Comparison of ENCODE assay signal across 25 mouse cellular contexts in the genomic region with DNA sequence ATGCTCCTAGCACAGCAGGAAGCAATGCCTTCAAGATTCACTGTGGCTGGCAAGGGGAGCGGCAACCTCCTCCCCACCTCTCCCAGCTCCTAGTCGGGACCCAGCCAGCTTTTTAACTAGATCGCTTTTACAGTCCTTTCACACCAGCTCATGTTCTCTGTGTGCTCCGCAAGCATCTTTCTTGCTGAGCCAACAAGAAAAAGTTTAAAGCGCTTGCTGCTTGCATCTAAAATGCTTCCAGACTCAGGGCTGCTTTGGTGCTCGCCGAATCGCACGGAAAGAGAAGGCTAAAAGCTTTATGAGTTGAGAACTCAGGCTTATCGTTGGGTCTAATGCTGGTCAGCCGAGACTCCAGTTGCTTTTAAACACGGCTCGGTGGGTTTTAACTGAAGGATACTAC.
DNase-seq lines count a peak whose midpoint lies in the region; ATAC-seq lines count a peak whose summit lies in the region.
"Had no signal": no experiment of that assay in that cellular context is flagged by ENCODE, and none has a peak within 500 bp of the region (broad histone marks: within the 10 kb centered on the region; RNA-seq: fewer than 3 reads in every experiment).

No protein-coding gene starts in this region.

- no peak overlapping the region for H3K4me3 ChIP-seq in embryonic facial prominence, embryonic 12.5 days
- H3K4me3 ChIP-seq in embryonic facial prominence, embryonic 10.5 days: no peak overlapping the region
- no peak overlapping the region for H3K4me3 ChIP-seq in embryonic facial prominence, embryonic 14.5 days (ENCODE audit: low read depth, low read length)
- no peak overlapping the region for H3K4me3 ChIP-seq in kidney, embryonic 15.5 days (replicated peaks)
- H3K4me3 ChIP-seq: embryonic facial prominence, embryonic 15.5 days; forebrain, embryonic 13.5 days; hindbrain, embryonic 12.5 days; liver, embryonic 13.5 days; midbrain, embryonic 13.5 days had no signal

- intact Hi-C loops in gastrocnemius, postnatal 14 days (cut with DNase I; ENCODE audit: low total_unique reads): no loop called here

- no peak for ATAC-seq in embryonic facial prominence, embryonic 12.5 days (ENCODE audit: insufficient number of reproducible peaks, insufficient read depth, low FRiP score, low TSS enrichment)
- no peak for ATAC-seq in embryonic facial prominence, embryonic 14.5 days (ENCODE audit: low read depth)
- ATAC-seq in kidney, embryonic 15.5 days (replicated peaks; ENCODE audit: low FRiP score): no peak
- ATAC-seq: forebrain, embryonic 13.5 days; intestine, postnatal 0 days; midbrain, embryonic 13.5 days had no signal

- H3K9me3 ChIP-seq in embryonic facial prominence, embryonic 12.5 days: no peaks in the 10 kb centered on the region
- H3K9me3 ChIP-seq in embryonic facial prominence, embryonic 10.5 days: no peaks in the 10 kb centered on the region
- H3K9me3 ChIP-seq in embryonic facial prominence, embryonic 14.5 days (ENCODE audit: control insufficient read depth, low read length): no peaks in the 10 kb centered on the region
- H3K9me3 ChIP-seq in kidney, embryonic 15.5 days (replicated peaks): no peaks in the 10 kb centered on the region
- H3K9me3 ChIP-seq: embryonic facial prominence, embryonic 15.5 days; forebrain, embryonic 13.5 days; hindbrain, embryonic 12.5 days; liver, embryonic 13.5 days; midbrain, embryonic 13.5 days had no signal

- no peak overlapping the region for H3K9ac ChIP-seq in embryonic facial prominence, embryonic 12.5 days
- H3K9ac ChIP-seq in embryonic facial prominence, embryonic 14.5 days (ENCODE audit: low read depth, low read length): no peak overlapping the region
- H3K9ac ChIP-seq in kidney, embryonic 15.5 days: no peak overlapping the region
- H3K9ac ChIP-seq: embryonic facial prominence, embryonic 15.5 days; forebrain, embryonic 13.5 days; hindbrain, embryonic 12.5 days; liver, embryonic 13.5 days; midbrain, embryonic 13.5 days had no signal

- no peaks in the 10 kb centered on the region for H3K27me3 ChIP-seq in embryonic facial prominence, embryonic 12.5 days
- no peaks in the 10 kb centered on the region for H3K27me3 ChIP-seq in embryonic facial prominence, embryonic 10.5 days (replicated peaks; ENCODE audit: low read depth, poor library complexity, severe bottlenecking)
- H3K27me3 ChIP-seq in embryonic facial prominence, embryonic 14.5 days (replicated peaks; ENCODE audit: control insufficient read depth, insufficient read depth, low read length): no peaks in the 10 kb centered on the region
- no peaks in the 10 kb centered on the region for H3K27me3 ChIP-seq in kidney, embryonic 15.5 days
- H3K27me3 ChIP-seq: embryonic facial prominence, embryonic 15.5 days; forebrain, embryonic 13.5 days; hindbrain, embryonic 12.5 days; liver, embryonic 13.5 days; midbrain, embryonic 13.5 days had no signal

- no peaks in the 10 kb centered on the region for H3K36me3 ChIP-seq in embryonic facial prominence, embryonic 12.5 days
- no peaks in the 10 kb centered on the region for H3K36me3 ChIP-seq in embryonic facial prominence, embryonic 10.5 days (replicated peaks)
- no peaks in the 10 kb centered on the region for H3K36me3 ChIP-seq in embryonic facial prominence, embryonic 14.5 days (ENCODE audit: control insufficient read depth, insufficient read depth, low read length)
- H3K36me3 ChIP-seq in kidney, embryonic 15.5 days: peaks cover 4% of the 10 kb centered on the region; the same call in 1 of the 2 replicates
- H3K36me3 ChIP-seq: embryonic facial prominence, embryonic 15.5 days; liver, embryonic 13.5 days had no signal

- H3K27ac ChIP-seq in embryonic facial prominence, embryonic 12.5 days: peak overlapping the region; percentile 19; the same call in 1 of the 2 replicates
- no peak overlapping the region; the same call in 1 of the 2 replicates for H3K27ac ChIP-seq in embryonic facial prominence, embryonic 10.5 days (replicated peaks)
- H3K27ac ChIP-seq in embryonic facial prominence, embryonic 14.5 days (replicated peaks; ENCODE audit: low read depth, low read length): peak overlapping the region; percentile 19; the same call in 1 of the 2 replicates
- H3K27ac ChIP-seq in kidney, embryonic 15.5 days: no peak overlapping the region
- H3K27ac ChIP-seq: embryonic facial prominence, embryonic 15.5 days; forebrain, embryonic 13.5 days; hindbrain, embryonic 12.5 days; liver, embryonic 13.5 days; macrophage; midbrain, embryonic 13.5 days had no signal

- H3K4me1 ChIP-seq in embryonic facial prominence, embryonic 12.5 days: peaks cover 10% of the 10 kb centered on the region
- 0 out of 2 replicates have a peak, but pooled peaks cover 4% of the 10 kb centered on the region for H3K4me1 ChIP-seq in embryonic facial prominence, embryonic 10.5 days
- H3K4me1 ChIP-seq in embryonic facial prominence, embryonic 14.5 days (ENCODE audit: control insufficient read depth, insufficient read depth, low read length): peaks cover 19% of the 10 kb centered on the region
- peaks cover 9% of the 10 kb centered on the region; the same call in 1 of the 2 replicates for H3K4me1 ChIP-seq in kidney, embryonic 15.5 days
- H3K4me1 ChIP-seq: forebrain, embryonic 13.5 days; hindbrain, embryonic 12.5 days; liver, embryonic 13.5 days; midbrain, embryonic 13.5 days had no signal

- no peak for DNase-seq in embryonic facial prominence, embryonic 10.5 days (ENCODE audit: low spot score)
- peak; percentile 57 for DNase-seq in gastrocnemius, postnatal 14 days
- DNase-seq in gastrocnemius, postnatal 4 days (ENCODE audit: low spot score in 2 of 2): no peak
- DNase-seq in embryonic facial prominence, embryonic 14.5 days (ENCODE audit: low spot score): peak; percentile 64
- peak; percentile 66 for DNase-seq in skeletal muscle tissue, adult 2 months (ENCODE audit: low read depth, low spot score)
- DNase-seq: adrenal gland, adult 8-10 months; cerebellum, adult 9-10 months; cerebellum, postnatal 36 days; kidney, adult 9 months; kidney, postnatal 14 days; layer of hippocampus, adult 9-11 months; liver, embryonic 13.5 days; lung, adult 18-20 months; lung, postnatal 10 days; right cerebral cortex, postnatal 25 days; spleen, adult 18-20 months; thymus, postnatal 14 days had no signal

- no peak overlapping the region; the same call in 1 of the 2 replicates for H3K4me2 ChIP-seq in embryonic facial prominence, embryonic 12.5 days (replicated peaks)
- H3K4me2 ChIP-seq in embryonic facial prominence, embryonic 14.5 days (ENCODE audit: low read depth, low read length): no peak overlapping the region
- H3K4me2 ChIP-seq in kidney, embryonic 15.5 days: no peak overlapping the region
- H3K4me2 ChIP-seq: embryonic facial prominence, embryonic 15.5 days; forebrain, embryonic 13.5 days; hindbrain, embryonic 12.5 days; liver, embryonic 13.5 days; midbrain, embryonic 13.5 days had no signal

- WGBS in embryonic facial prominence, embryonic 12.5 days: 61% methylated on average over 13 of the region's 13 CpGs
- WGBS in embryonic facial prominence, embryonic 10.5 days: 82% methylated on average over 13 of the region's 13 CpGs
- 41% methylated on average over 13 of the region's 13 CpGs for WGBS in embryonic facial prominence, embryonic 14.5 days
- whole genome bisulfite sequencing in kidney, embryonic 15.5 days: 62% methylated on average over 13 of the region's 13 CpGs

Comparison
In these comparisons a context has a peak if more than half of its experiments do, and no peak if none do; other contexts are left out.
1. H3K27ac ChIP-seq: peak in embryonic facial prominence, embryonic 12.5 days (single experiment) and embryonic facial prominence, embryonic 14.5 days (single experiment); none in embryonic facial prominence, embryonic 10.5 days (single experiment) and kidney, embryonic 15.5 days (single experiment).
2. DNase-seq: peak in gastrocnemius, postnatal 14 days (single experiment), embryonic facial prominence, embryonic 14.5 days (single experiment) and skeletal muscle tissue, adult 2 months (single experiment); none in embryonic facial prominence, embryonic 10.5 days (single experiment) and gastrocnemius, postnatal 4 days (0 of 2).